Mouse (Mus musculus) erythroblast, adult 5-6 weeks (primary cell): Measurements from ENCODE around the gene Kif5c. TPM values are rescaled to one million over a fixed set of nuclear protein-coding genes. Genes with fewer than 3 reads are reported as not detected.

ENCODE experiments used
- ATAC-seq: replicated peaks from 2 replicates; pipeline ENCODE4 v1.8.0; 2016; ENCODE audit warnings: moderate number of reproducible peaks, mild to moderate bottlenecking, moderate TSS enrichment, inconsistent platforms; ENCODE audit not compliant: poor library complexity, low FRiP score, severe bottlenecking
- total RNA-seq, 2 experiments: library from RNA; stranded (forward) in 1 of 2; stranded (reverse) in 1 of 2; fragments of 150-400 nt in 1 of 2; fragments of 200-764, 138-1000 nt in 1 of 2; gene quantifications; 2 replicates each; pipeline versions ENCODE4 v1.2.3 to v1.2.4; 2015 to 2017; ENCODE audit warnings: low replicate concordance in 2 of 2

The Kif5c gene
- total RNA-seq, 2 experiments from 2014 or later: 0.19 to 0.51 TPM

GRCm38 (mm10) chr2:49712336-49712887 lies 93.3 kb downstream of the Kif5c start:
- ATAC-seq: no peak

GRCm38 (mm10) chr2:49716490-49716889 lies 97.4 kb downstream of the Kif5c start:
- no peak for ATAC-seq

- ATAC-seq: no peak
These were observed 98.5 kb downstream of the Kif5c start for GRCm38 (mm10) chr2:49717437-49718116.

GRCm38 (mm10) chr2:49718492-49718891 lies 99.4 kb downstream of the Kif5c start:
- no peak for ATAC-seq

- no peak for ATAC-seq
These were observed 100.1 kb downstream of the Kif5c start for GRCm38 (mm10) chr2:49718935-49719850.

- ATAC-seq: no peak
These were observed 100.8 kb downstream of the Kif5c start for GRCm38 (mm10) chr2:49719854-49720253.

GRCm38 (mm10) chr2:49720343-49720742 lies 101.2 kb downstream of the Kif5c start:
- ATAC-seq: no peak

- ATAC-seq: no peak
These were observed 103.2 kb downstream of the Kif5c start for GRCm38 (mm10) chr2:49722331-49722730.

- ATAC-seq: no peak
These were observed 103.9 kb downstream of the Kif5c start for GRCm38 (mm10) chr2:49722983-49723382.

GRCm38 (mm10) chr2:49726672-49727071 lies 107.6 kb downstream of the Kif5c start:
- no peak for ATAC-seq

- peak; percentile 61 for ATAC-seq
These were observed 108.1 kb downstream of the Kif5c start for GRCm38 (mm10) chr2:49727199-49727598.

GRCm38 (mm10) chr2:49727686-49728085 lies 108.6 kb downstream of the Kif5c start:
- no peak for ATAC-seq

- ATAC-seq: no peak
These were observed 110.0 kb downstream of the Kif5c start for GRCm38 (mm10) chr2:49728896-49729610.

GRCm38 (mm10) chr2:49729611-49729969 lies 110.5 kb downstream of the Kif5c start:
- no peak for ATAC-seq

GRCm38 (mm10) chr2:49730183-49730582 lies 111.1 kb downstream of the Kif5c start:
- peak; percentile 90 for ATAC-seq

GRCm38 (mm10) chr2:49732745-49733655 lies 113.9 kb downstream of the Kif5c start:
- ATAC-seq: no peak

GRCm38 (mm10) chr2:49733656-49734008 lies 114.5 kb downstream of the Kif5c start:
- peak; percentile 36; the same call in 1 of the 2 replicates for ATAC-seq

- peak; percentile 75 for ATAC-seq
These were observed 115.1 kb downstream of the Kif5c start for GRCm38 (mm10) chr2:49734013-49734780.
